Mouse (Mus musculus) yolk sac, embryonic 10.5 days (tissue): ENCODE data around the gene Eif3l.

ENCODE experiments used
- DNase-seq: peaks from one replicate; pipeline ENCODE4 v3.0.0-alpha.2; 2017; ENCODE audit warnings: low spot score

Gene Eif3l

DNA sequence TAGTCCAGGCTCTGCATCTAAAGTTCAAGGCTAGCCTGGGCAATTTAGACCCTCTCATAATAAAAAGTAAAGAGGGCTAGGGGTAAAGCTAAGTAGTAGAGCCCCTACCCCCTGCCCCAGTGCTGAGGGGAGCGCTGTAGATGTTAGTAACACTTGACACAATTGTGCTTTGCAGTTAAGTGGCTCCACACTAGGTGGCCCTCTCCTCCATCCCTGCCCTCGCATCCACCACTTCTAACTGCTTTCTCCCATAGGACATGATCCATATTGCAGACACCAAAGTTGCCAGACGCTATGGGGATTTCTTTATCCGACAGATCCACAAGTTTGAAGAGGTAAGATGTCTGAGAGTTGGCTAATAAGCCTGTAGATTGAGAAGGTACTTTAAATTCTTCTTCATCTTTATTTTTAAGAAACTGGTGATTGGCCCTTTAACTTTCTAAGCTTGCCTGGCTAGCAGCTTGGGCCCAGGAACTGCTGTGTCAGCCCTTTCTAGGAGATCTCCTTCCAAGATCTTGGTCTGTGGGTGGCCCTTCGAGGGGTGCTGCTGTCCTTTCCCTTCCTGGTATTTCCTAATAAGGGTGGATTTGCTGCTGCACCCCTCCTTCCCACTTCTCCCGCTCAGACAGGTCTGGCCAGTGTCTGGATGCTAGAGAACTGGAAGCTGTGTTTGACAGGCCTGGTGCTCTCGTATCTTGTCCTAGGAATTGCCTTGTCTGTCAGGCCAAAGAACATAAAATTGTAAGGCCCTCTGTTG lies 18.3 kb downstream of the Eif3l start:
- DNase-seq: no peak

DNA sequence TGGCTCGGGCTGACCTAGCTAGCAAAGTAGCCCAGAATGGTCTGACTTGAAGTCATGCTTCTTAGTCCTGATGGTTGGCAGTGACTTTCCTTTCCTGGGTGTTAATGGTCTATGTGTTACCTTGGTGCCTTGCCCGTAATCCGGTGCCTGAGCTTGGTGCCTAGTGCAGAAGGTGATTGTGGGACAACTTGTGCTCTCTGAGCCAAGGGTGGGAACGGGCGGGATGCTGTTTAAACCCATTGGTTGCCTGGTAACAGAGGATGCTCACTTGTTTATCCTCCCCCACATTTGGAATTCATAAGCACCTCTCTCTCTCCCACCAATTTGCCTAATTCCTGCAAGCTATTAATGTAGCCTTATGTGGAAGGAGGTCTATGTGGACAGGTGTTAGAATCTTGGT lies 20.5 kb downstream of the Eif3l start:
- DNase-seq: no peak

DNA sequence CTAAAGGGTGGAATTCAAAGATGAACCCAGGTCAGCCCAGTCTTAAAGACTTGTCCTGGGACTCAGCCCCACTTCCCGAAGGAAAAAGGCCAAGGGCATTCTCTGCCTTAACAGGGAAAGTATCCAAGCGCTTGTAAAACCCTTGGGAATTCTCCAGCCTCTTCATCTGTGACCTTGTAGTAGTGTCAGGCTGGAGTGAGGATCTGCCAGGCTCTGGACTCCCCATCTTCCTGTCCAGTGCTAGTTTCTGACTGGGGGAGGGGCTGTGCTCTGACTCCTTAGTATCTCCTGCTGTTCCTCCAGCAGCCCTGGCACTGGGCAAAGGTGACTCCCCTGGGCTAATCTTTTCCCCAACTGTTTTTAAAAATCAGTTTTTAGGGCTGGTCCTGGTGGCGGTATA lies 21.6 kb downstream of the Eif3l start:
- DNase-seq: no peak

DNA sequence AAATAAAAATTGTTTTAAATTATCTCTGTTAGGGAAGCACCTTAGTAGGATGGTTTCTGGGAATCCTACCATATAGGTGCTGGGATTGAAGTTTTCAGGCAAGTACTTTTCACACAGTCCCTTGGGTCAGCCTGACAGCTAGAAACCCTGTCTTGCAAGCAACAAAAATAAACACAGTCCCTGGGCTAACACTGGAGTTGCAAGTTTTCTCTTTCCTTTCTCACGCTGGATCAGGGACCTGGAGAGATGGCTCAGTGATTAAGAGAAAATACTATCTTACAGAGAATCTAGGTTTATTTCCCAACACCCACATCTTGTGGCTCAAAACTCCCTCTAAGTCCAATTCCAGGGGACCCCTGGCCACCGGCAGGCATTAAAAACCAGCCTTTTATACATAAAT lies 22.2 kb downstream of the Eif3l start:
- no peak for DNase-seq

DNA sequence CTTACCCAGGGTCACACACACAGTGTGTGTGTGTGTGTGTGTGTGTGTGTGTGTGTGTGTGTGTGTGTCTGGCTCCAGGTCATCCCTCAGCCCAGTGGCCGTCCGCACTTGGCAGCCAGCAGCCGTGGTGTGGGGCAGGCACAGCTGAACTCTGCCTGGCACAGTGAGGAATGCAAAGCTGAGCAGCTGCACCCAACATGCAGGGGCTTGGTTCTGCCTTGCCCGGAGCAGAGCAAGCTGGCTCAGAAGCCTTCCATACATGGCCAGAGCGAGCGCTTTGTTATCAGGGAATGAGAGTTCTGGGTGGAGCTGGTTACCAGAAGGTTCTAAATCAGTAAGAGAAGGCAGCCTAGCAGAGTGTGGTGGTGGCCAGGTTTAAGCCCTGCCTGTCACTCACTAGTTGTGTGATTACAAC lies 22.6 kb downstream of the Eif3l start:
- DNase-seq: peak; percentile 32

DNA sequence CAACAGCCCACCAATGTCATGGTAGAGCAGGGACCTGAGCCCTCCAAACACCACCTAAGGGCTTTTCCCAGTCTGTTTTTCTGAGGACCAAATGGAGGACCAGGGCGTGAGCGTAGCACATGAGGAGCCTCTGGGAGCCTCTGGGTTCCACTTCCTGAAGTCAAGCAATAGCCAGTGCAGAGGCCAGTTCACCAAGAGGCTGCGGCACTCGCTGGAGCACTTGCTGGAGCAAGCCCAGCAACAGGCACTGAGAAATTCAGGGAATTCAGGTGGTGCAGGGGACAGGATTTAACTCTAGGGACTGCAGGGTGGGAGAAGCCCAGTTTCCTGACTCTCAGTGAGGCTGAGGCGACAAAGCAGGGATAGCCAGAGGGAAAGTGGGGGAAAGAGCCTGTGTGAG lies 23.2 kb downstream of the Eif3l start:
- no peak for DNase-seq

DNA sequence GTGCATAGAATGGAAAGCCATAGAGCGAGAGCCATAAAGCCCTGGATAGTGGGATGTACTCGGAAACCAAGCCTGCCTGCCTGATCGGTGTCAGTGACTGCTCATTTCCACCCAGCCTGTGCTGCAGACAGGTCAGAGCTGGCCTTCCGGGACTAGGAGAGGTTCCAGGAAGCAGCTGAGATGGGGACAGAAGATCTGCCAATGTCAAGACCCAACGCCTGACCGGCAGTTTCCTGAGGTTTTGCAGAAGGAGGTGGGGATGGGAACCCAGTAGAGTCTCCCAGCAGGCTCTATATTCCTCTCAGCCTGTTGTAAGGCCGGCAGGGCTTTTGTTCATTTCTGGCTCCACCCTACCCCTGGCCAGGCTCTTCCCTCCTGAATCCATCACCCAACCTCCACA lies 23.9 kb downstream of the Eif3l start:
- no peak for DNase-seq

DNA sequence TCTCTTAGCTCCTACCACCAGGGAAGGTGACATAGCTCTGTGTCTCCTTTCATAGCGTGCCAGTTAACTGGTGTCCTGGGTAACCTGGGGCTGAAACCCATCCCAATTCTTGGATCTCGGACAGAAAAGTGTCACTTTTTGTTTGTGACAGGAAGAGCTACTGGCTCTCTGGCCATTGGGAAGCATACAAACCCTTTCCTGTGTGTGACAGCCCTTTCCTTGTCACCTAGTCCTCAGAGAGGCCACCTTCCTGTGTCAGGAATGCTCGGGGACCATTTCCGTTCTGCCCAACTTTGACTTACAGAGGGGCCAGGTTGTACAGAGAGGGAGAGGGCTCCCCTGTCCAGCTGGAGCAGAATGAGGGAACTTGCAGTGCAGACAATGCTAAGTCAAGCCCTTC lies 24.5 kb downstream of the Eif3l start:
- DNase-seq: no peak

DNA sequence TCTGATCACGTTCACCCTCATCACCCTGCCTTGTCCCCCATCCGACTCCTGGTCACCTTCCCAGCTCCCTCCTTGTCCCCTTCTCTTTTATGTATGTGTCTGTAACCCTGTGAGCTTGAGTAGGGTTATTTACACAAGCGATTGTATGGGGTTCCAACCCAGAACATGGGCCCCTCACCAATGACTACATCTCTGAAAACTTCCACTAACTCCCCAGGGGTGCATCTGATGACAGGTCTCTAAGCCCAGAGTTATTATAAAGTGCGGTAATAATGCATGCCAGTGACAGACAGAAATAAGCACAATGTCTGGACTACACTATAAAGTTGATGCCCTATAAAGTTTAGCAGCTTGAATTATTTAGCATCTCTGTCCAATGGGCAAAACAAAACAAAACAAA lies 25.4 kb downstream of the Eif3l start:
- no peak for DNase-seq

DNA sequence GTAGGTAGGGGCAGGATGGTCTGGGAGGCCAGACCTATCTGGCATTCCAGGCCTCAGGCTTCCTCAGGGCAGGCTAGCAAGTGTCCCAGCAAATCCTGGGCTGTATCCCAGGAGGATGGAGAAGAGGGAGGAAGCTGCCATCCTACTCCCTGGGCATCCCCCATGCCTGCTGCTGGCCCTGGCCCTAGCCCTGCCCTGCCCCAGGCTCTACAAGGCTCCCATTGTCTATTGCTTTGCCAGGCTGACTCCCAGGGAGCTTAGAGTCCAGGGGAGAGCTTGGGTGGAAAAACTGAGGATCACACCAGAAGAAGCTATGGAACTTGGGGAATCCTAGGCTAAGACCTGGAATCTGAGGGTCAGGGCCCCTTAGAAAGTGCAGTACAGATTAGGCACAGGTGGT lies 26.6 kb downstream of the Eif3l start:
- no peak for DNase-seq

DNA sequence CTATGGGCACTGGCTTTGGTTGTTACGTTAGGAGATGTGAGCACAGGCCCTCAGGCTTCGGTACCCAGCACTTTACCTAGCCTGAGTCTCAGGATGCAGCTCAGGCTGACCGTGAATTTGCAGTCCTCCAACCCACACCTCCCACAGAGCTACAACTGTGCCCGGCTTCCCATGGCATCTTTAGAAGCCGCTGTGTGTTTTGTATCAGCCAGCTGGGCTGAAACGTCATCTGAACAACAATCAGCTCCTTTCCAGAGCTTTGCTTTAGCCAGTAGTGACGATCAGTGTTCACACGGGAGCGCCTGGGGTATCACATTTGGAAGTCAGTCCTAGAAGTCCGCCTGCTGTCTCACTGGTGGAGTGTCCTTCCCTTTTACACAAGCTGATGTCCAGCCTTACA lies 28.3 kb downstream of the Eif3l start:
- no peak for DNase-seq

DNA sequence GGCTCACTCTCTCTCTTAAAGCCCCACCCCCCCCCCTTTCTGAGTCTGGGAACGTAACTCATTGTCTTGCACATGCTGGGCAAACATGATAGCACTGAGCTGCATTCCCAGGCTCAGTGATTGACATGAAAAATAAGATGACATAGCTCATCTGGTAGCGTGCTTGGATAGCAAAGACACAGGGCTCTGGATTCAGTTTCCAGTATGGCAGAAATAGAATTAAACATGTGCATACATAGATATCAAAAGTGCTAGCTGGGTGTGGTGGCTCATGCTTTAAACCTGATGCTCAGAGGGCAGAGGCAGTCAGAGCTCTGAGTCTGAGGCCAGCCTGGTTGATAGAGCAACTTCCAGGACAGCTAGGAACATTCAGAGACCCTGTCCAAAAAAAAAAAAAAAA lies 30.8 kb downstream of the Eif3l start:
- DNase-seq: no peak

DNA sequence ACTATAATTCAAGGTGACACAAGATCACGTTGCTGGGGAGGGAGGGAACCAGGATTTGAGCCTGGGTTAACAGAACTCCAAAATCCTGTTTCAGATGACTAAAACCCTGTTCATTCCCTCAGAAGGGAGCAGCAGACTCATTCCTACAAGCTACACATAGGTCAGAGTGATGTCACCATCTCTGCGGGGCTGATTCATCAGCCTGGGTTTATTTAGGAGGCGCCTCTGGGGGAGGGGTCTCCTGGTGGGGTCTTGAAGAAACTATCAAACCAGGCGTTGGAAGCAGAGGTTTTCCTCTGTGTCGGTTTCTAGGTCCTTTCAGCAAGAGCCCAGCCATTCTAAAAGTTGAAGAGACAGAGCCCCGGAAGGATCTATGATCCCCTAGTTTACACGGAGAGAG lies 33.0 kb downstream of the Eif3l start:
- DNase-seq: no peak

DNA sequence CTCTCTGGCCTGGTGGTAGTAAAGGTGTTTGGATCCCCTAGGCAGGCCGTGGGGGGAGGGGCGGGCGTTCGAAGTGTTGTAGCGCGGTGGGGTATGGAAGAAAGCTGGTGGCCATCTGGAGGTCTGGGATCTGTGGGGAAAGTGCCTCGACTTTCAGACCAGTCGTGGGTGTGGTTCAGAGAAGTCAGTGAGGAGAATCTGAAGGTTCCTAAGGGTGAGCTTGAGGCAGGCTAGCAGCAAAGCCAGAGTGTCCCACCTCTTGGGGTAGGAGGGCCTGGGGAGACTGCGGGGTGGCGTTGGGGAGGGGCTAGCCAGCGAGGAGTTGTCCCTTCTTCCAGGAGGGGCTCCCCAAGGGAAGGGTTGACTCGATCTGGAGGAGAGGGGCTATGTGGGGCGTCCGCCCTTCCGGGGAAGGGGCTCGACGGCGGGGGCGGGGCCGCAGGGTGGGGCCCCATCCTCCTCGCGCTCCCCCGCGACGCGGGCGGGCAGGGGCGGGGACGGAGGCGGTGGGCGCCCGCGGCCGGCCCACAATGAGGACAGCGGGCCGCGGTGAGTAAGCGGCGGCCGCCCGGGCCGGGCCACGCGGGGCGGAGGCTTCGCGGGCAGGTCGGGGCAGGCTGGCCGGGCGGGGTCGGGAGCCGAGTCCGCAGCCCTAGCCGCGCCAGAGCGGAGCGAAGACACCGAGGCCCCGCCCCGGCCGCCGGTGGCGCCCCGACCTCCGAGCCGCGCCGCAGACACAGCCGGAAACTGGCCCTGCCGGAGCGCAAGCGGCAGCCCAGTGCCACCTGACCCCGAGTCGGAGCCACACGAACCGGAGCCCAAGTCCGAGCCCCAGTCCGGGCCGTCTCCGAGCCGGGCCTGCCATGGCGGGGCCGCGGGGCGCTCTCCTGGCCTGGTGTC lies 33.7 kb downstream of the Eif3l start, which contains the start of gene Micall1:
Gene Micall1 (plus strand): TSS at position 478 of the 900 bp plus-strand sequence.
- DNase-seq: peak; percentile 72

DNA sequence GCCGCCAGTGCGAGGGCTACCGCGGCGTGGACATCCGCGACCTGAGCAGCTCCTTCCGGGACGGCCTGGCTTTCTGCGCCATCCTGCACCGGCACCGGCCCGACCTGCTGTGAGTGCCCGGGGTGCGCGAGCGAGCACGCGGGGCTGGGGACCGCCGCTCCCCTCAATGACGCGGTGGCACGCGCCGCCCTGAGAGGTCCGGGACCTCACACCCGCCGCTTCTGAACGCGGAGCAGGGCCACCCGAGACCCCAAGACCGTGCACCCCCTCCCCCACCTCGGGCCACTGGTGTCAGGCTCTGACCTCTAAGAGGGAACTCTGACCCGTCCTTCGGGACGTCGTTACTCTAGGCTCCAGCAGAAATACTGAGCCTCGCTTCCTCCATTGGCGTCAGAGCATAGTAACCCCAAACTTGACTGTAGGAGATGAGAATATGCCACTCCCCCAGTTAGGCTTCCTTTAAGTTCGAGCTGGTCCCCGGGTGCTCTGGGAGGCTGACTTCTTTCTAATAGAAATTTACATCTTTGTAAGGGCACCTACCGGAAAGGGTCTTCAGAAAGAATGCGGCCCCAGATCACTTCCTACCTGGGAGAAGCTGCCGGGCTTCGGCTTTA lies 34.4 kb downstream of the Eif3l start:
- no peak for DNase-seq

DNA sequence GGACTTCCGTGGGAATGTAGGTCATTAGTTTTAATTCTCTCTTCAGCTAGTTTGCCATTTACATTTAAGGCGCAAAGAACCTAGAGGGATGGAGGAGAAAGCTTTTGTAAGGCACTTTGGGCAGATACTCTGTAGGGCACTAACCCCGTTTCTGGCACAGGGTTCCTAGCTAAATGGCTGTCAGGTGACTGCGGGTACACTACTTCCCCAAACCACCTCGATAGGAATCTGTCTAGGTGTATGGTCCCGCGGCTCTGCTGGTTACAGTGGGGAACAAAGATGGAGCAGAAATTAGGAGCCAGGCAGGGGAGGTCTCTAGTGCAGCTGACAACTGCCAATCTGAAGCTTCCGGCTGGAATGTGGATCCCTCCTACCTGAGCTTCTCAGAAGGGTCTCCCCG lies 35.1 kb downstream of the Eif3l start:
- no peak for DNase-seq

DNA sequence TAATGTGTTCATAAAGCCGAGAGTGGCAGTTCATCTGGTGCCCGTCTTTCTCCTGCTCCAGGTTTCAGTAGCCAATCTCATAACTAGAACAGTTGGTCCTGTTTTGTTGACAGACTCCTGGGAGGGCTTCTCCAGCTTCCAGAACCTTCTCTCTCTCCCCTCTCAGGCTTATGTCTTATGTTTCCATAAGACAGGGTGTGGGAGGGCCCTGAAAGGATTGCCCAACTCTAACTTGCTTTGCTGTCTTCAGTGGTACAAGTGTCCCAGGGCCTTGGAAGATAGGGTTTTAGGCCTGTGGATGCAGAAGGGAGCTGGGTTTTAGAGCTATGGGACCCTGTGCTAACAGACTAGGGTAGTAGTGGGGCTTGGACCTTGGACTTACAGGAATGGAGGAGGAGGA lies 35.5 kb downstream of the Eif3l start:
- DNase-seq: no peak

DNA sequence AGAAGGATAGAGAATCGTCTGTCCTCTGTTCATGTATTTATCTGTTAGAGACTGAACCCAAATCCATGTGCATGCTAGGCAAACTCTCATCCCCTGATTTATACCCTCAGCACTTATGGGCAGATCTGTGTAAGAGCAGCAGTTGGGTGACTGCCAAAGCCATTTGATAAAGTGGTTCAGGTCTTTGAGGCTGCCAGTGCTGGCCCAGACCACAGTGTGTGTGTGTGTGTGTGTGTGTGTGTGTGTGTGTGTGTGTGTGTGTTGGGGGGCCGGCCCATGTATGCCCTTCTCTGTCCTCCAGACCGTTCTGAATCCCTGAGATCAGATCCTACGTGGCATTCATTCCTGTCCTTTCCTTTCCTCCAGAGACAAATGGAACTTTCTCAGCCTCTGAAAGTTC lies 36.8 kb downstream of the Eif3l start:
- DNase-seq: no peak

DNA sequence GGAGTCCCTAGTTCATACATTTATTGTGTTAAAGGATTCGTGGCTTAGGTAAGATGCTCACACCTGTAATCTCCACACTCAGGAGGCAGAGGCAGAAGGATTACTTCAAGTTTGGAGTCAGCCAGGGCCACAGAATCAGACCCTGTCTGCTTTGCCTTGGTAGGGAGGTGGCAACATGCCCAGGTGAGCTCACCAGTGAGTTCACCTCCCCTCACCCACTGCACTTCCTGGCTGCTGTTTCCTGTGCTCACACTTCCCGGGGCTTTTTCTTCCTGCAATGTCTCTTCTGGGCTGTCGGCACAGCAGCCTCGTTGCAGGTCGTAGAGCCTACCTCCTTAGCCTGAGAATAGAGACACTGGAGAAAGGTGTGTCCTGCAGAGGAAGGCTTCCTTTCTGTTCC lies 40.3 kb downstream of the Eif3l start:
- DNase-seq: no peak

DNA sequence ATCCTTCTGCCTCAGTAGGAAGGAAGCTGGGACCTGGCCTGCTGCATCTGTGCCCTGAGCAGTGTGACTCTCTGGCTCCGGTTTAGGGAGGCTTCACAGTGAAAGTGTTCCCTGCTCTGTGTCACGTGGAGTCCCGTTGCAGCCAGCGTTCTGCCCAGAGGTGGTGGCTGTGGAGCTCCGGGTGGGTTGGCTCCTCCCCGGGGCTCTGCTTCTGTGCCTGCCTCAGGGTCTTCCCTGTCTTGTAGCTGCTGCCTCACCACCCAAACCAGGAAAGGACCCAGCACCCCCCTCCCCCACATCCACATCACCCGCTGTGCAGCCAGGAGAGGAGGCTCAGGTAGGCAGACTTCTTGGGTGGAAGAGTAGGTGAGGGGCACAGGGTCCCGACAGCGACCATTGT lies 44.5 kb downstream of the Eif3l start:
- DNase-seq: no peak

DNA sequence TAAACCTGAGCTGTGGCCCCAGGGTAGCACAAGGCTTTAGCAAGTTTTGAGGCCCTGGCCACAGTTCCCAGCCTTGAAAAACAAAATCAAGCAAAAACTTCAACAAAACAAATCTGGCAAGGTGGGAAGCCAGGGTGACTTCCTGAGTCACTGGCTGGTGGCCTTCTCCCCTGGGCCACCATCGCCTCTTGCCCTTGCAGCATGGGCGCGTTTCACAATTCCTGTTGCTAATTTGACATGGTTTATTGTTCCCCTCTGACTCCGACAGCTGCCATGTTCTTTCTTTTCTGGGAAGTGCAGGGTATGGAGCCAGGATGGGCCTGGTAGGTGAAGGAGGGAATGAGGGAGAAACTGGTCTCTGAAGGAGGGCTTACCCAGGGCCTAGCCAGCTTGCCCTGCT lies 47.1 kb downstream of the Eif3l start:
- no peak for DNase-seq

DNA sequence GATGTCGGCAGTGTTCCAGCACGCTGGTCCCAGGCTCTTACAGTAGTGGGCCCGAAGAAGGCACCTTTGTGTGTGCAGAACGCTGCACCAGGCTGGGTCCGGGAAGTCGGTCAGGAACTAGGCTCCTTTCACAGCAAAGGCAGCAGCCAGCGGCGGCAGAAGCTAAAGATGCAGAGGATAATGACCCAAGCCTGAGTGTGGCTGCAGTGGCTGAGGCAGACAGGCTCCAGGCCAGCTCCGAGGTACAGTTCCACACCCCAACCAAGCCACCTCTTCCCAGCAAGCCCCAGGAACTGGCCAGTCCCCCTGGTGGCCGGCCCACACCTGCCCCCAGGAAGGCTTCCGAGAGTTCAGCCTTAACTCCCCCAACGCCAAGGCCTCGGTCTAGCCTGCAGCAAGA lies 47.6 kb downstream of the Eif3l start:
- no peak for DNase-seq

DNA sequence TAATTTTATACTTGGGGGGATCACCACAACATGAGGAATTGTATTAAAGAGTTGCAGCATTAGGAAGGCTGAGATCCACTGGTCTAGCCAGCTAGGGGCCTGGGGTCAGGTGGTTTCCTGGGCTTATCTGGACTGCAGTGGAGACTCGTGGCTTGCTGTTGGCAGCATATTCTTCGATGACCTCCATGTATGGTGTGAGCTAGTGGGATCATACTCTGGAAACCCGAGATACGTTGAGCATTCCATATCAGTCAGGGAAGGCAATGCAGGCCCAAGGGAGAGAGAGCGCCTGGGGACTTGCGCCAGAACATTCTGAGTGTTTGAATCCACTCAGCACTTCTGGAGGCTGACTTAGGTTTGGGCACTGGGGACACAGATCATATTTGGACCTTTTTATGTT lies 48.8 kb downstream of the Eif3l start:
- no peak for DNase-seq
